Mouse (Mus musculus): Measurements from ENCODE around the gene Acp6. TPM values are rescaled to one million over a fixed set of nuclear protein-coding genes. Genes with fewer than 3 reads are reported as not detected.
"Not testable (repeated sequence)": the region's sequence is repeated elsewhere in the genome, so short reads cannot be mapped to it uniquely, and the experiment has no call there.

Gene Acp6
- 10 to 100 TPM; 19.4 to 22.0 TPM for total RNA-seq (2021)
- long read RNA-seq, experiment 1, transcript Acp6-201 (10 exons, 1,754 nt): major isoform, 28 of 39 reads
- long read RNA-seq, experiment 1, partial matches to known transcripts: 3 of 39 reads
- long read RNA-seq, experiment 1, other reads (novel, unspliced or antisense): 2 of 39 reads
- long read RNA-seq, experiment 2, transcript Acp6-201 (10 exons, 1,754 nt): major isoform, 29 of 45 reads
- long read RNA-seq, experiment 2, transcript Acp6-208 (1 exons, 3,291 nt): minor isoform, 6 of 45 reads
- long read RNA-seq, experiment 2, partial matches to known transcripts: 4 of 45 reads
- long read RNA-seq, experiment 2, other reads (novel, unspliced or antisense): 4 of 45 reads

- peak; percentile 89 for DNase-seq
Measured at GRCm38 (mm10) chr3:97158611-97159508, at the start of gene Acp6. Acp6 (plus strand) TSS chr3:97158777.

- DNase-seq: no peak
Measured at GRCm38 (mm10) chr3:97117511-97117910, 41.1 kb upstream of the Acp6 start.

DNA sequence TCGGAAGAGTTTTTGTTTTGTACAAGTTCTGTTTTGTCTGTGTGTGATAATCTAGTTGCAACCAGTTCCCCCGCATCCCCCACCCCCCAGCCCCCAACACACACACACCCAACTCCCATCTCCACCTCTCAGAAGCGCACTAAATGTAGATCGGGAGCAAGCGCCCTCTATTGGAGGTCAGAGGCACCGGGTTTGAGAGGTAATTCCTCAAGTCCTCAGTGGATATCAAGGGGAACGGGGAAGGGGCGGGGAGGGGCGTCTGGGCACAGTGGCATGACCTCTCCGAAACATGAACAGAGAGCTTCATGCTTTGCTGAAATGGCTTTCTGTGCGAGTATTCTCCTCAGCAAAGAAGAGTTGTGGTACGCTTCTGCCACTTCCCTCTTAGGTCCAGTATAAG, 40.3 kb upstream of the Acp6 start:
- no peak for DNase-seq

- DNase-seq: no peak
Measured at GRCm38 (mm10) chr3:97124193-97124592, 34.4 kb upstream of the Acp6 start.

- DNase-seq: no peak
Measured at GRCm38 (mm10) chr3:97129410-97129809, 29.2 kb upstream of the Acp6 start.

DNA sequence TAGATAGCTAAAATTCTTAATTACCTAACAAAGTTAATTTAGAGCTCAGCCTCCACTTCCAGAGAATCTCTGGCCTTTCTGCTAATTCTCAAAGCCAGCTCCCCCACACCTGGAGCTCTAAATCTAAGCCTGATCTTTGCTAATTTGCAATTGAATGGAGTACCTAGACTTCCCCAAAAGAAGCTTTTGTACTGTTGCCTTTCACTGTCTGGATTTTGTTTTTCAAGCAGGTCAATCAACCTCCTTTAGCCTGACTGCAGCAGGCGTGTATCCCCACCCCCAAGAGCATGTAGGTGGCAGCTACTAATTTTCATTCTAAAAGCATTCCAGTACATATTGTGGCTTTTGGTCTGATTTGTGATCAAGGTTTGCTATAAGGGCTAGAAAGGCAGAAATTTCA, 20.9 kb upstream of the Acp6 start:
- not testable (repeated sequence) for DNase-seq

DNA sequence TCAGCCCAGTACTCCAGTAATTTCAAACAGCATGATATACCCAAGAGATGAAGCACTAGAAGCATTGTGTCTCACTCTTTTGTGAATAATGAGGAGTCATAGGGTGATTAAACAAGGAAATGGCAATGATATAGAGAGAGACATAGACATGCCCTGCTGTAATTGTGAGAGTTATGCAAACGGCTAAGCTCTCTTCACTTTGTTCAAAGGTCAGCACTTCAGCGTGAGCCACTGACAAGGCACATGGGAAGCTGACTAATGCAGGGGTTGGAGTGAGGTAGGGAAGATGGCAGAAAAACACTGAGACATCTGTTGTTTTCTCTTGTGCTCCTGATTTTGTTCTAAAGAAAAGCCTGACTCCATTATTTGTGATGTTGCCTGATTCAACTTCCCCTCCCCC, 7.5 kb upstream of the Acp6 start:
- no peak for DNase-seq

- no peak for DNase-seq
Measured at GRCm38 (mm10) chr3:97156431-97156830, 2.1 kb upstream of the Acp6 start.

DNA sequence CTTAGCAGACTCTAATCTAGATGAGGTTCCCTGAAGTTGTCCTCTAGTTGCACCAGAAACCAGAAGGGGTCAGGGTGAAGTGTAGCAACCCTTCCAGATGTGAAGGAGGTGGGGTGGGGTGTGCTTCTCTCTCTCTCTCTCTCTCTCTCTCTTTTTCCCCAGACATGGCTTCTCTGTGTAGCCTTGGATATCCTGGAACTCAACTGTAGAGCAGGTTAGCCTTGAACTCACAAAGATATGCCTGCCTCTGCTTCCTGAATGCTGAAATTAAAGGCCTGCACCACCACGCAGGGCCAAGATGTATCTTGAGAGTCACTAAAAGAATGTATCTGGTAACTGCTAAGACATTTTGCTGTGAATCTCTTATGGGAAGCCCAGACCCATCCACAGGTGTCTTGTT, 1.3 kb upstream of the Acp6 start:
- no peak for DNase-seq

- DNase-seq: peak; percentile 66
Measured at GRCm38 (mm10) chr3:97157958-97158599, 498 bp upstream of the Acp6 start.

- DNase-seq: no peak
Measured at GRCm38 (mm10) chr3:97159509-97159850, 903 bp downstream of the Acp6 start.

DNA sequence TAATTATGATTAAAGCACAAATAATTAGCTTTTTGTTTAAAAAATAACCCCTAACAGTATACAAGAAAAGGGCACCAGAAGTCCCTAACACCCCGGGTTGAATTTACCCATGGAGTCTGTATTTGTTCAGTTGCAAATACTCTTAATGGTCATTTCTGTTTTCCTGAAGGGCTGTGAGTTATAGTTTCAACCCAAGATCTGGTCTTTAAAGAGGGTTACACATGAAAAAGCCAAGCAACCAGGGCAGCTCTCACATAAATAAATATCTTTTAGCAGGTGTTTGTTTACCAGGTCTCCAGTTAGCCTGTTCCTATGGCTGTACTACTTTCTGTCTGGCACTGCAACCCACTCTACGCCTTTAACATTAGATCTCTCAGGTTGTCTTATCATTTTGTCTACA, 1.4 kb downstream of the Acp6 start:
- DNase-seq: no peak

DNA sequence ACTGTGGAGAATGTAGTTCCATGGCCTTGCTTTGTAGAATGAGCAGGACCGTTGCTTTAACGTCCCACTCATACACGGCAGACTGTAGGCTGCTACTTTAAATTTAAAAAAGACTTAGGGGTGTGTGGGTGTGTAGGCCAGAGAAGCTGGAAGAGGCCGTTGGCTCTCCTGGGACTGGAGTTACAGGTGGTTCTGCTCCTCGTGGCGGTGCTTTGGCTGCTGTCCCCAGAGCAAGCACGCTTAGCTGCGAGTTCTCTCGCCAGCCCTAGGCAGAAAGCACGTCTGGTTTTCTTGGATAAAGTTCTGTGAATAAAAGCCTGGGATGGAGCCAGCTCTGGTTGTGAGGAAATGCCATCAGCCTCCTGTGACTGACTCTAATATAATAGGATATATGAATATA, 2.3 kb downstream of the Acp6 start:
- DNase-seq: no peak

DNA sequence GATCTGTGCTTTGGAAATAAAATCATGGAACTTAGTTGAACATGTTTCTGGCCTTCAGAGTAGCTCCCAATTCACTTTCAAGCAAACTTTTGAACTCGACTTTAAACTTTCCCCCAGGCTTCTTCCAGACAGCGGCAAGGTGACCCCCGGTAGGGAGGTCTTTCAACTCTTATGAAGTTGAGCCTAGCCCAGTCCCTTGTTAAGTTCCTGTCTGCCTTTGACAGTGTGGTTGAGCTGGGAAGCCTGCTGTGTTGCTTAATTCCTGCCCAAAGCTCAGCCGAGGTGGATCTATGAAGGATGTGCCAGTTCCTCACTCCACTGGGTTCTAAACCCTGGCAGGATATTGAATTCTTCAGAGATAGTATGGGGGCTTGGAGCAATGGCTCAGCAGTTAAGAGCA, 3.2 kb downstream of the Acp6 start:
- no peak for DNase-seq

DNA sequence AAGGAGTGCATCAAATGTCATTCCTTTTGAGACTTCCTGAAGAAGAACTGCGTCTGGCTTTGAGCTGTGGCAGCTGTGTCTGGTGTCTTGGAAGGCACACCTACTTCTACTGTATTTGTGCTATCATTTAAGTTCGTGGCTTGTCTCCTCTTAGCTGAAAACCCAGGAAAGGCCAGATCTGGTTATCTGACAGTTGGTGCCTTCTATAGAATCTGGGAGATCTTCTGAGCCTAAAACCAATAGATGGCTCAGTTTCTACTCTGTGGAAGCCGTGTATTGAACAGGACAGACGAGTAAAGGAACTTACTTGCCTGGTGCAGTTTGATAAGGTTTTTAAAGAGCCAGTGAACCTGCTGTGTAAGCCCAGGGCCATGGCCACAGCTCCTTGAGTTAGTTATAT, 5.9 kb downstream of the Acp6 start:
- no peak for DNase-seq

DNA sequence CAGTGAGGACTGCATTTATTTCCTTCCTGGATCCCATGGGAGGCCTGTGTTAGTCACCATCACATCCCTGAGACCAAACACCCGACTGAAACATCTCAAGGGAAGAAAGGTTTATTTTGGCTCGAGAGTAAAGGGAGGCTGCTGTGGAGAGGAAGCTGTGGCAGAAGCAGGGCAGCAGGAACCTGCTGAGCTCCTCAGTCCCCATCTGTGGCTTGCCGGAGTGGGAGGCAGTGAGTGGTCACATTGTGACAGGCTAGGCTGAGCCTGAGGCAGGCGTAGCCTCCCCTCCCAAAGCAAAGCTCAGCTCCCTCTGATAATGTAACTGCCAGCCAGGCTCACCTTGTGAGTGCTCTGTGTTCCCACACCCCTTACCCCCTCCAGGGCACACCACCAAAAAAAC, 8.5 kb downstream of the Acp6 start:
- no peak for DNase-seq

DNA sequence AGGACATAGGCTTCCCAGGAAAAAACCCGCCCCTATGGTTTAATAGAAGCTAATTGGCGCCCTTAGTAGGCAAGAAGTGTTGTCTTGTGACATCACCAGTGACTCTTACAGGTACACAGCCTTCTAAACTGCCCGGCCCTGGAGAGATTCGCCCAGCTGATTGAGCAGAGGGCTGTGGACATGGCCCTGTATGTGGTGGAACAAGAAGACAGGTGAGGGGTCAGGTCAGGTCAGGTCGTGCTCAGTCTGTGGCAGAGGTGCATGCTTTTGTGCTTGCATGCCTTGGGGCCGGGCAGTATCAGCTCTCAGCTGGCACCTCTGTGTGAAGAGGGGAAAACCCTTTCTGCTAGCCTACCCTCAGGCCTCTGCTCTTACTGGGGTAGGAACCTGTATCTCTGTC, 13.0 kb downstream of the Acp6 start:
- no peak for DNase-seq

GRCm38 (mm10) chr3:97172231-97172630, 13.7 kb downstream of the Acp6 start:
- DNase-seq: no peak

GRCm38 (mm10) chr3:97172632-97173031, 14.1 kb downstream of the Acp6 start:
- no peak for DNase-seq

DNA sequence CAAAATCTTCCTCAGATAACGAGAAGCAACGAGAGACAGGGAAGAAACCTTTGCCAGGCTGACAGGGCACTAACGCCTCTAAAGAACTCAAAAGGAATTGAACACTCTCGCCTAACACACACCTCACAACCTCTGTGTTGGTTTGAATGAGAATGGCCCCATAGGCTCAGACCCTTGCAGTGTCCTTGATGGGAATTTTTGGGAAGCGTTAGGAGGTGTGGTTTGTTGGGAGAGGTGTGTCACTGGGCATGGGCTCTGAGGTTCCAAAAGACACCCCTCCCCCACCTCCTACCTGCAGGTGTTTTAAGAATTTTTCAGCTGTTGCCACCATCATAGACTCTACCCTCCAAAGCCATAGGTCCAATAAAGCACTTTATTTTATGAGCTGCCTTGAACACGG, 20.3 kb downstream of the Acp6 start:
- DNase-seq: no peak

DNA sequence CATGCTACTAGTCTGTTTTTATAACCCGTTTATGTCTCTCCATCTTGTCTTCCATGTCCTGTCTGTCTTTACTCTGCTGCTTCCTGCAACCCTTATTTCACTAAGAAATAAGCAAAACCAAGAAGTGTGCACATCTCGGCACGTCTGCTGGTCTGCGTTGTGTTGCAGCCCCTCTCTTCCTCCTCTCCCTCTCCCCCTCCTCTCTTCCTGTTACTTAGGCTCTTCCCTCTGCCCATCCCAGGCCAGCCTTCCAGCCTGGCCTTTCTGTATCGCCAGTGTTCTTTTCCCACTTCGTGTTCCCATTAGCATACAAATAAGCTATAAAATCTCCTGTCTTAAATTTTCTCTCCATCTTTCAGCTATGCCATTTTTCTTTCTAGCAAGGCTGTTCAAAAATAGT, 21.9 kb downstream of the Acp6 start:
- no peak for DNase-seq

- DNase-seq: no peak
Measured at GRCm38 (mm10) chr3:97183810-97184209, 25.2 kb downstream of the Acp6 start.
